In genomic region chr8:120232398-120232797, GRCm38 (mm10) we compare ENCODE assay signal across 11 mouse cellular contexts. TPM values are rescaled to one million over a fixed set of nuclear protein-coding genes. Genes with fewer than 3 reads are reported as not detected.
DNase-seq lines count a peak whose midpoint lies in the region; ATAC-seq and TF ChIP-seq lines count a peak whose summit lies in the region.
"Had no signal": no experiment of that assay in that cellular context is flagged by ENCODE, and none has a peak within 500 bp of the region (broad histone marks: within the 10 kb centered on the region; RNA-seq: fewer than 3 reads in every experiment).

No protein-coding gene starts in this region.

- no peak for TF ChIP-seq POLR2A in lung, adult 2 months (IDR thresholded peaks at IDR 0.05; ENCODE audit: borderline replicate concordance, extremely low read depth, low read depth, low read length)
- TF ChIP-seq POLR2A in olfactory bulb, adult 2 months (IDR thresholded peaks at IDR 0.05; ENCODE audit: insufficient read depth, low read depth, low read length), result no peak

- ATAC-seq in lung, embryonic 14.5 days (ENCODE audit: insufficient read depth), result no peak
- ATAC-seq in forebrain, embryonic 15.5 days (replicated peaks), result no peak
- ATAC-seq: Patski had no signal

- no peaks in the 10 kb centered on the region for H3K9me3 ChIP-seq in lung, embryonic 14.5 days (ENCODE audit: low read depth, low read length)
- H3K9me3 ChIP-seq in forebrain, embryonic 15.5 days, result no peaks in the 10 kb centered on the region
- H3K9me3 ChIP-seq in limb, embryonic 10.5 days (replicated peaks), result no peaks in the 10 kb centered on the region

- H3K27ac ChIP-seq in lung, embryonic 14.5 days (ENCODE audit: low read depth), result no peak overlapping the region
- H3K27ac ChIP-seq in forebrain, embryonic 15.5 days (replicated peaks), result no peak overlapping the region
- H3K27ac ChIP-seq in limb, embryonic 10.5 days, result peak overlapping the region; percentile 16; the same call in 1 of the 2 replicates
- H3K27ac ChIP-seq in olfactory bulb, adult 2 months (ENCODE audit: insufficient read depth, low read depth, low read length), result peak overlapping the region; percentile 12; the same call in 1 of the 2 replicates

- WGBS in lung, embryonic 14.5 days, result 36% methylated on average over 4 of the region's 4 CpGs
- WGBS in lung, adult 2 months, result 53% methylated on average over 4 of the region's 4 CpGs
- 40% methylated on average over 4 of the region's 4 CpGs for WGBS in forebrain, embryonic 15.5 days
- WGBS in limb, embryonic 10.5 days, result 55% methylated on average over 4 of the region's 4 CpGs
- 41% methylated on average over 4 of the region's 4 CpGs for WGBS in olfactory bulb, adult 2 months

- H3K36me3 ChIP-seq in lung, embryonic 14.5 days (ENCODE audit: insufficient read depth), result no peaks in the 10 kb centered on the region
- H3K36me3 ChIP-seq in forebrain, embryonic 15.5 days, result no peaks in the 10 kb centered on the region
- peaks cover 32% of the 10 kb centered on the region for H3K36me3 ChIP-seq in limb, embryonic 10.5 days

- TF ChIP-seq CTCF in lung, embryonic 14.5 days (IDR thresholded peaks at IDR 0.05; ENCODE audit: low read depth), result no peak
- TF ChIP-seq CTCF in lung, adult 2 months (IDR thresholded peaks at IDR 0.05; ENCODE audit: insufficient read depth, low read length), result no peak
- TF ChIP-seq CTCF in olfactory bulb, adult 2 months (IDR thresholded peaks at IDR 0.05; ENCODE audit: insufficient read depth, low read depth, low read length), result no peak

- H3K27me3 ChIP-seq in lung, embryonic 14.5 days (ENCODE audit: insufficient read depth, low read length), result peaks cover 27% of the 10 kb centered on the region
- peaks cover 6% of the 10 kb centered on the region; the same call in 1 of the 2 replicates for H3K27me3 ChIP-seq in forebrain, embryonic 15.5 days
- H3K27me3 ChIP-seq in limb, embryonic 10.5 days (ENCODE audit: low read depth, poor library complexity, severe bottlenecking), result peaks cover 24% of the 10 kb centered on the region
- H3K27me3 ChIP-seq: Patski had no signal

- peak overlapping the region; percentile 96 for H3K4me2 ChIP-seq in lung, embryonic 14.5 days
- H3K4me2 ChIP-seq in forebrain, embryonic 15.5 days (replicated peaks), result peak overlapping the region; percentile 87

- H3K4me1 ChIP-seq in lung, embryonic 14.5 days (ENCODE audit: insufficient read depth), result peaks cover 27% of the 10 kb centered on the region
- H3K4me1 ChIP-seq in lung, adult 2 months (ENCODE audit: control insufficient read depth, insufficient read depth, low read length), result peaks cover 16% of the 10 kb centered on the region
- peaks cover 66% of the 10 kb centered on the region for H3K4me1 ChIP-seq in forebrain, embryonic 15.5 days
- peaks cover 73% of the 10 kb centered on the region for H3K4me1 ChIP-seq in limb, embryonic 10.5 days
- peaks cover 68% of the 10 kb centered on the region for H3K4me1 ChIP-seq in olfactory bulb, adult 2 months (ENCODE audit: control insufficient read depth, insufficient read depth, low read length)

- DNase-seq in lung, embryonic 14.5 days, result no peak
- no peak for DNase-seq in lung, adult 2 months
- no peak for DNase-seq in limb, embryonic 10.5 days (ENCODE audit: low spot score)
- DNase-seq in cerebellum, postnatal 36 days, result no peak
- DNase-seq in adrenal gland, adult (ENCODE audit: inconsistent age in 2 of 2, low spot score in 1 of 2), result no peak
- no peak for DNase-seq in adipocyte (ENCODE audit: low spot score)
- DNase-seq: thymus, adult 2 months had no signal

- peak overlapping the region; percentile 33 for H3K9ac ChIP-seq in lung, embryonic 14.5 days
- 0 out of 2 replicates have a peak overlapping the region, but pooled peaks have one; percentile 1 for H3K9ac ChIP-seq in forebrain, embryonic 15.5 days (replicated peaks)

- peak overlapping the region; percentile 63 for H3K4me3 ChIP-seq in lung, embryonic 14.5 days (ENCODE audit: low read depth, low read length)
- H3K4me3 ChIP-seq in lung, adult 2 months (replicated peaks; ENCODE audit: extremely low read depth, low read depth, low read length), result no peak overlapping the region
- peak overlapping the region; percentile 24 for H3K4me3 ChIP-seq in forebrain, embryonic 15.5 days
- H3K4me3 ChIP-seq in limb, embryonic 10.5 days, result peak overlapping the region; percentile 76
- H3K4me3 ChIP-seq in olfactory bulb, adult 2 months (ENCODE audit: insufficient read depth, low read depth, low read length), result peak overlapping the region; percentile 39

RNA-seq across cellular contexts. Expression of gene Gse1, which starts 4.1 kb away (rescaled TPM):
- 12.7 and 14.3 TPM in 2 replicates for polyA plus RNA-seq in lung, embryonic 14.5 days (2014; fragmentation: Nextera tagmentation; extraction: Ambion mirVana)
- polyA plus RNA-seq in lung, adult 2 months (2012; rRNA removed), result 35.6 and 39.6 TPM in 2 replicates
- 31.3 and 32.7 TPM in 2 replicates for polyA plus RNA-seq in forebrain, embryonic 15.5 days (2015; fragmentation: Nextera tagmentation; extraction: Ambion mirVana)
- 6.7 and 8.1 TPM in 2 replicates for polyA plus RNA-seq in limb, embryonic 10.5 days (2016; fragmentation: Nextera tagmentation; extraction: Ambion mirVana)
- polyA plus RNA-seq in olfactory bulb, adult 2 months (2012; ENCODE audit: insufficient read depth, insufficient read length, low replicate concordance, missing spikeins), result 42.5 and 91.1 TPM in 2 replicates

RNA-seq across cellular contexts. Expression of gene Fam92b, which starts 55.1 kb away (rescaled TPM):
- polyA plus RNA-seq in lung, embryonic 14.5 days (2014; fragmentation: Nextera tagmentation; extraction: Ambion mirVana), result not detected in 2 replicates
- 9.0 and 10.2 TPM in 2 replicates for polyA plus RNA-seq in lung, adult 2 months (2012; rRNA removed)
- polyA plus RNA-seq in forebrain, embryonic 15.5 days (2015; fragmentation: Nextera tagmentation; extraction: Ambion mirVana), result 0.88 and 1.2 TPM in 2 replicates
- polyA plus RNA-seq in limb, embryonic 10.5 days (2016; fragmentation: Nextera tagmentation; extraction: Ambion mirVana), result 0.16 TPM in 1 of 2 replicates, not detected in the other
- polyA plus RNA-seq in olfactory bulb, adult 2 months (2012; ENCODE audit: insufficient read depth, insufficient read length, low replicate concordance, missing spikeins), result not detected in 2 replicates
- polyA plus RNA-seq: liver, adult 2 months had no signal

Comparison
In these comparisons a context has a peak if more than half of its experiments do, and no peak if none do; other contexts are left out.
1. H3K27ac ChIP-seq: peak in limb, embryonic 10.5 days (single experiment) and olfactory bulb, adult 2 months (single experiment); none in lung, embryonic 14.5 days (single experiment) and forebrain, embryonic 15.5 days (single experiment).